Mouse (Mus musculus) adrenal gland, adult 2 months (tissue): ENCODE measurements around the gene Sat1. TPM values are rescaled to one million over a fixed set of nuclear protein-coding genes. Genes with fewer than 3 reads are reported as not detected.

Experiments
- DNase-seq: peaks from one replicate; pipeline ENCODE4 v3.0.0; 2021
- polyA plus RNA-seq: library from polyadenylated mRNA; depleted of rRNA; stranded (reverse); fragments of >200 nt; gene quantifications from 2 replicates; pipeline ENCODE4 v1.2.3, GENCODE M21; 2012; rRNA removed
- total RNA-seq, 2 experiments: library from RNA; stranded (reverse); gene quantifications; 2 replicates each; pipeline ENCODE4 v1.2.3; 2021

Sat1 gene
- total and polyA plus RNA-seq, 3 experiments: 9.5 to 117 (median 103) TPM

GRCm38 (mm10) chrX:155167667-155168066 lies 48.6 kb downstream of the Sat1 start:
- DNase-seq: no peak

- DNase-seq: no peak
Observed at GRCm38 (mm10) chrX:155166313-155166712, 49.9 kb downstream of the Sat1 start.

- no peak for DNase-seq
Observed at GRCm38 (mm10) chrX:155163553-155163952, 52.7 kb downstream of the Sat1 start.

Other genes with a start within 250 kb of the Sat1 start
- not detected for gene Magea8, start 220.6 kb downstream of the Sat1 start, total RNA-seq
- not detected in 2 replicates for gene Magea8, start 220.6 kb downstream of the Sat1 start, polyA plus RNA-seq
- gene Magea5, start 153.3 kb downstream of the Sat1 start, total RNA-seq: not detected
- not detected in 2 replicates for gene Magea5, start 153.3 kb downstream of the Sat1 start, polyA plus RNA-seq
- gene Magea1, start 126.7 kb downstream of the Sat1 start, total RNA-seq: not detected
- gene Magea1, start 126.7 kb downstream of the Sat1 start, polyA plus RNA-seq: not detected in 2 replicates
- not detected for gene Magea2, start 122.8 kb downstream of the Sat1 start, total RNA-seq
- not detected in 2 replicates for gene Magea2, start 122.8 kb downstream of the Sat1 start, polyA plus RNA-seq
- gene Cldn34b2, start 88.0 kb downstream of the Sat1 start, total RNA-seq: not detected
- not detected in 2 replicates for gene Cldn34b2, start 88.0 kb downstream of the Sat1 start, polyA plus RNA-seq
- 10 to 100 TPM; 46.5 to 68.6 TPM for gene Acot9, start 46.0 kb upstream of the Sat1 start, total RNA-seq
- gene Acot9, start 46.0 kb upstream of the Sat1 start, polyA plus RNA-seq: 8.8 and 10.3 TPM in 2 replicates
- gene Prdx4, start 124.3 kb upstream of the Sat1 start, total RNA-seq: 10 to 100 TPM; 22.9 to 28.2 TPM
- 26.9 and 28.3 TPM in 2 replicates for gene Prdx4, start 124.3 kb upstream of the Sat1 start, polyA plus RNA-seq